Mouse (Mus musculus) heart, embryonic 13.5 days (tissue): ENCODE data around the gene Fbxl17. TPM values are rescaled to one million over a fixed set of nuclear protein-coding genes. Genes with fewer than 3 reads are reported as not detected.

Experiments used
- ATAC-seq: fragments of 200-750 bp; cut with Nextera tagmentation; 2 replicates; pipeline ENCODE4 v1.8.0; 2017; ENCODE audit warnings: moderate TSS enrichment; ENCODE audit not compliant: insufficient number of reproducible peaks, low FRiP score, low TSS enrichment; ENCODE audit errors: extremely low read depth
- H3K27ac ChIP-seq: fragments of 300-500 bp; sonication (generic); replicated peaks from 2 replicates; pipeline ENCODE4 v1.5.1; 2015; ENCODE audit warnings: moderate library complexity, mild to moderate bottlenecking, inconsistent platforms
- H3K27me3 ChIP-seq: fragments of 300-500 bp; sonication (generic); replicated peaks from 2 replicates; pipeline ENCODE4 v1.6.1; 2015; ENCODE audit warnings: mild to moderate bottlenecking, inconsistent platforms
- H3K36me3 ChIP-seq: fragments of 300-500 bp; sonication (generic); 2 replicates; pipeline ENCODE4 v1.6.1; 2015; ENCODE audit warnings: mild to moderate bottlenecking, inconsistent platforms
- H3K4me1 ChIP-seq: fragments of 300-500 bp; sonication (generic); 2 replicates; pipeline ENCODE4 v1.6.1; 2015; ENCODE audit warnings: inconsistent platforms
- H3K4me2 ChIP-seq: fragments of 300-500 bp; sonication (generic); 2 replicates; pipeline ENCODE4 v1.6.1; 2015; ENCODE audit warnings: inconsistent platforms, mild to moderate bottlenecking, moderate library complexity
- H3K4me3 ChIP-seq: fragments of 300-500 bp; sonication (generic); 2 replicates; pipeline ENCODE4 v1.5.1; 2015; ENCODE audit warnings: moderate library complexity, mild to moderate bottlenecking, inconsistent platforms
- H3K9ac ChIP-seq: fragments of 300-500 bp; sonication (generic); 2 replicates; pipeline ENCODE4 v1.6.1; 2015; ENCODE audit warnings: inconsistent platforms, mild to moderate bottlenecking, moderate library complexity
- H3K9me3 ChIP-seq: fragments of 300-500 bp; sonication (generic); 2 replicates; pipeline ENCODE4 v1.6.1; 2016; ENCODE audit warnings: inconsistent platforms
- whole genome bisulfite sequencing: fragments of 180-500 bp; shearing (Covaris S2); methylation state at CpG from one replicate; pipeline ENCODE4 v1.1.7; 2015; ENCODE audit warnings: mixed read lengths; 5-methylcytosine and 5-hydroxymethylcytosine counted together
- polyA plus RNA-seq: library from polyadenylated mRNA; unstranded; fragments of >200 nt; fragmentation: Nextera tagmentation; extraction: Ambion mirVana; gene quantifications from 2 replicates; pipeline ENCODE4 v1.2.1, GENCODE M21; 2015

Fbxl17 gene
- 6.3 and 7.2 TPM in 2 replicates for polyA plus RNA-seq

GRCm38 (mm10) chr17:63499636-63500155 is at the start of gene Fbxl17:
Gene Fbxl17 (minus strand): TSS chr17:63500017.
- Histone ChIP-seq H3K4me2 (peak within 1 kb of the TSS; percentile 83), H3K4me1 (peaks cover 42% of the 10 kb centered on the region), H3K27me3 (no peaks in the 10 kb centered on the region), H3K36me3 (peaks cover 7% of the 10 kb centered on the region; the same call in 1 of the 2 replicates), H3K9ac (peak within 1 kb of the TSS; percentile 99), H3K27ac (peak within 1 kb of the TSS; percentile 99), H3K4me3 (peak within 1 kb of the TSS; percentile 94), H3K9me3 (no peaks in the 10 kb centered on the region)
- WGBS: under 1% methylated on average over 65 of the region's 80 CpGs
- ATAC-seq: peak; percentile 64

GRCm38 (mm10) chr17:63547465-63547864 is 47.6 kb upstream of the Fbxl17 start:
- WGBS: 69% methylated on average over 4 of the region's 4 CpGs
- H3K27me3 ChIP-seq: no peaks in the 10 kb centered on the region
- H3K9ac ChIP-seq: no peak overlapping the region
- 0 out of 2 replicates have a peak, but pooled peaks cover 7% of the 10 kb centered on the region for H3K9me3 ChIP-seq
- no peak overlapping the region for H3K4me2 ChIP-seq
- H3K4me1 ChIP-seq: no peaks in the 10 kb centered on the region
- H3K4me3 ChIP-seq: no peak overlapping the region
- no peak overlapping the region for H3K27ac ChIP-seq
- ATAC-seq: no peak
- no peaks in the 10 kb centered on the region for H3K36me3 ChIP-seq

- Histone ChIP-seq H3K27me3 (no peaks in the 10 kb centered on the region), H3K4me3 (no peak overlapping the region), H3K4me2 (no peak overlapping the region), H3K9ac (no peak overlapping the region), H3K9me3 (no peaks in the 10 kb centered on the region), H3K4me1 (no peaks in the 10 kb centered on the region), H3K27ac (no peak overlapping the region), H3K36me3 (no peaks in the 10 kb centered on the region)
- 81% methylated on average over 17 of the region's 17 CpGs for WGBS
- no peak for ATAC-seq
These were observed 34.9 kb upstream of the Fbxl17 start for GRCm38 (mm10) chr17:63534576-63535265.

- H3K4me3 ChIP-seq: no peak overlapping the region
- H3K36me3 ChIP-seq: no peaks in the 10 kb centered on the region
- no peaks in the 10 kb centered on the region for H3K4me1 ChIP-seq
- H3K9ac ChIP-seq: no peak overlapping the region
- WGBS: 48% methylated on average over 6 of the region's 6 CpGs
- H3K27me3 ChIP-seq: no peaks in the 10 kb centered on the region
- H3K9me3 ChIP-seq: no peaks in the 10 kb centered on the region
- no peak overlapping the region for H3K27ac ChIP-seq
- H3K4me2 ChIP-seq: no peak overlapping the region
- ATAC-seq: no peak
These were observed 33.4 kb upstream of the Fbxl17 start for GRCm38 (mm10) chr17:63533074-63533836.

GRCm38 (mm10) chr17:63529476-63529875 is 29.7 kb upstream of the Fbxl17 start:
- H3K4me2 ChIP-seq: no peak overlapping the region
- H3K27me3 ChIP-seq: no peaks in the 10 kb centered on the region
- no peak overlapping the region for H3K9ac ChIP-seq
- 79% methylated on average over 6 of the region's 6 CpGs for WGBS
- no peak overlapping the region for H3K4me3 ChIP-seq
- H3K4me1 ChIP-seq: no peaks in the 10 kb centered on the region
- no peak for ATAC-seq
- no peak overlapping the region for H3K27ac ChIP-seq
- no peaks in the 10 kb centered on the region for H3K36me3 ChIP-seq
- no peaks in the 10 kb centered on the region for H3K9me3 ChIP-seq

GRCm38 (mm10) chr17:63520691-63521090 is 20.9 kb upstream of the Fbxl17 start:
- H3K9ac ChIP-seq: no peak overlapping the region
- no peaks in the 10 kb centered on the region for H3K27me3 ChIP-seq
- 71% methylated on average over 2 of the region's 2 CpGs for WGBS
- no peak overlapping the region for H3K4me2 ChIP-seq
- H3K4me3 ChIP-seq: no peak overlapping the region
- peaks cover 9% of the 10 kb centered on the region; the same call in 1 of the 2 replicates for H3K9me3 ChIP-seq
- no peak for ATAC-seq
- no peaks in the 10 kb centered on the region for H3K4me1 ChIP-seq
- H3K36me3 ChIP-seq: no peaks in the 10 kb centered on the region
- no peak overlapping the region for H3K27ac ChIP-seq

GRCm38 (mm10) chr17:63510451-63510850 is 10.6 kb upstream of the Fbxl17 start:
- no peaks in the 10 kb centered on the region for H3K36me3 ChIP-seq
- no peaks in the 10 kb centered on the region for H3K4me1 ChIP-seq
- no peak overlapping the region for H3K4me2 ChIP-seq
- 81% methylated on average over 2 of the region's 2 CpGs for WGBS
- no peak overlapping the region for H3K4me3 ChIP-seq
- H3K9ac ChIP-seq: no peak overlapping the region
- ATAC-seq: no peak
- H3K27ac ChIP-seq: no peak overlapping the region
- no peaks in the 10 kb centered on the region for H3K27me3 ChIP-seq
- no peaks in the 10 kb centered on the region for H3K9me3 ChIP-seq

- peak overlapping the region; percentile 83 for H3K4me2 ChIP-seq
- no peaks in the 10 kb centered on the region for H3K9me3 ChIP-seq
- no peaks in the 10 kb centered on the region for H3K27me3 ChIP-seq
- H3K36me3 ChIP-seq: peaks cover 7% of the 10 kb centered on the region; the same call in 1 of the 2 replicates
- peaks cover 35% of the 10 kb centered on the region for H3K4me1 ChIP-seq
- WGBS: 85% methylated on average over 6 of the region's 6 CpGs
- no peak overlapping the region for H3K9ac ChIP-seq
- peak overlapping the region; percentile 99; the same call in 1 of the 2 replicates for H3K27ac ChIP-seq
- no peak for ATAC-seq
- peak overlapping the region; percentile 94; the same call in 1 of the 2 replicates for H3K4me3 ChIP-seq
These were observed 1.3 kb upstream of the Fbxl17 start for GRCm38 (mm10) chr17:63501091-63501490.

- Histone ChIP-seq H3K27me3 (no peaks in the 10 kb centered on the region), H3K9ac (peak overlapping the region; percentile 99), H3K36me3 (peaks cover 7% of the 10 kb centered on the region; the same call in 1 of the 2 replicates), H3K4me1 (peaks cover 42% of the 10 kb centered on the region), H3K9me3 (no peaks in the 10 kb centered on the region), H3K27ac (peak overlapping the region; percentile 99), H3K4me2 (peak overlapping the region; percentile 83), H3K4me3 (peak overlapping the region; percentile 94)
- ATAC-seq: peak; percentile 72
- under 1% methylated on average over 67 of the region's 78 CpGs for WGBS
These were observed 478 bp upstream of the Fbxl17 start for GRCm38 (mm10) chr17:63500156-63500834.

- ATAC-seq: peak; percentile 32
- under 1% methylated on average over 49 of the region's 90 CpGs for WGBS
- Histone ChIP-seq H3K4me3 (peak overlapping the region; percentile 94), H3K36me3 (peaks cover 7% of the 10 kb centered on the region; the same call in 1 of the 2 replicates), H3K9ac (peak overlapping the region; percentile 99), H3K9me3 (no peaks in the 10 kb centered on the region), H3K27ac (peak overlapping the region; percentile 99), H3K27me3 (no peaks in the 10 kb centered on the region), H3K4me1 (peaks cover 45% of the 10 kb centered on the region), H3K4me2 (peak overlapping the region; percentile 83)
These were observed 841 bp downstream of the Fbxl17 start for GRCm38 (mm10) chr17:63498717-63499635.
